Mouse (Mus musculus): Measurements from ENCODE around the gene Cnot10. TPM values are rescaled to one million over a fixed set of nuclear protein-coding genes. Genes with fewer than 3 reads are reported as not detected.

The Cnot10 gene
- polyA plus RNA-seq, 1 experiment from 2014 or later, result 68.7 TPM

DNA sequence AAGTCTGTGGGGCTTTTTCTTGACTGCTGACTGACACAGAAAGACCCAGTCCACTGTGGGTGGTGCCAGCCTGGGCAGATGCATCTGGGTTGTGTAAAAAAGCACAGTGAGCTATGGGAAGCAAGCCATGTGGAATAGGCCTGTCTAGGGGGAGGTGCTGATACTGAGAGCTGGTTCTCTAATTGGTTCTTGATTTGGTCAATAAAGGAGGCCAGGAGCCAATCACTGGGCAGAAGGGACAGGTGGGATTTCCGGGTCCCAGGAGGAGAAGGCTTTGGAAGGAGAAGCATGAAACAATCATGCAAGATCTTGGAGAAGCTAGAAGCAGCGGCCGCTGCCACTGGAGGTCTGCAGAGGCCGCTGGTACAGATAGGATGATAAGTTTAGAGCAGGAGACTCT is 27.4 kb downstream of the Cnot10 start:
- no peak overlapping the region for H3K9ac ChIP-seq
- H3K27me3 ChIP-seq, result no peaks in the 10 kb centered on the region
- H3K27ac ChIP-seq, result no peak overlapping the region
- WGBS, result 86% methylated on average over 4 of the region's 4 CpGs
- H3K9me3 ChIP-seq (replicated peaks), result no peaks in the 10 kb centered on the region
- H3K4me3 ChIP-seq (replicated peaks), result no peak overlapping the region
- ATAC-seq (replicated peaks; ENCODE audit: low FRiP score), result no peak
- peaks cover 86% of the 10 kb centered on the region for H3K36me3 ChIP-seq
- H3K4me2 ChIP-seq, result no peak overlapping the region
- no peaks in the 10 kb centered on the region for H3K4me1 ChIP-seq

GRCm38 (mm10) chr9:114610266-114610665 is 29.7 kb downstream of the Cnot10 start:
- Histone ChIP-seq H3K9me3 (replicated peaks) (no peaks in the 10 kb centered on the region), H3K27ac (no peak overlapping the region), H3K4me2 (no peak overlapping the region), H3K9ac (no peak overlapping the region), H3K36me3 (peaks cover 91% of the 10 kb centered on the region), H3K4me3 (replicated peaks) (no peak overlapping the region), H3K4me1 (no peaks in the 10 kb centered on the region), H3K27me3 (no peaks in the 10 kb centered on the region)
- 90% methylated on average over 3 of the region's 3 CpGs for WGBS
- ATAC-seq (replicated peaks; ENCODE audit: low FRiP score), result no peak

- H3K36me3 ChIP-seq, result peaks cover 84% of the 10 kb centered on the region
- 73% methylated on average over 12 of the region's 12 CpGs for WGBS
Measured at GRCm38 (mm10) chr9:114603876-114604540, 36.0 kb downstream of the Cnot10 start.

DNA sequence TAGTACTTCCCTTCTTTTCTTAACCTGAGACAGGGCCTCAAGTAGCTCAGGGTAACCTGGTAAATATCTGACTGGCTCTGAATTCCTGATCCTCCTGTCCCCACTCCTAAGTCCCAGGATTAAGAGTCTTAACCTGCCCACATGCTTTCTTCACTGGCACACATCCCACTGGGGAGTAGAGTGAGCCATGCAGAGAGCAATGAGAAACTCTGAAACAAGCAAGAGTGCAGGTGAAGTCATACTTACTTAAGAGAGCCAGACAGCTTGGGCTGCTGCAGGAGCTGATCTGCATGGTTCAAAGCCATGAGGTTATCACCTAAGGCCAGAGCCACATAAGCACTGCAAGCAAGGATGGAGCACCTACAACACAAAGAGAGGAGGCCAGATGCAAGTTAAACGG is 38.9 kb downstream of the Cnot10 start:
- H3K4me1 ChIP-seq, result no peaks in the 10 kb centered on the region
- no peak overlapping the region for H3K27ac ChIP-seq
- peaks cover 87% of the 10 kb centered on the region for H3K36me3 ChIP-seq

More at GRCm38 (mm10) chr9:114603876-114604540, 36.0 kb downstream of the Cnot10 start:
- H3K4me3 ChIP-seq (replicated peaks), result no peak overlapping the region
- H3K27me3 ChIP-seq, result no peaks in the 10 kb centered on the region
- H3K4me1 ChIP-seq, result no peaks in the 10 kb centered on the region
- H3K27ac ChIP-seq, result no peak overlapping the region
- ATAC-seq (replicated peaks; ENCODE audit: low FRiP score), result no peak
- no peak overlapping the region for H3K4me2 ChIP-seq
- H3K9ac ChIP-seq, result no peak overlapping the region
- H3K9me3 ChIP-seq (replicated peaks), result no peaks in the 10 kb centered on the region

GRCm38 (mm10) chr9:114585017-114585345 is 55.0 kb downstream of the Cnot10 start:
- Histone ChIP-seq H3K9me3 (replicated peaks) (no peaks in the 10 kb centered on the region), H3K4me1 (peaks cover 12% of the 10 kb centered on the region), H3K36me3 (peaks cover 45% of the 10 kb centered on the region), H3K27ac (peak overlapping the region; percentile 82; the same call in 1 of the 2 replicates), H3K9ac (no peak overlapping the region), H3K4me2 (peak overlapping the region; percentile 88), H3K4me3 (replicated peaks) (no peak overlapping the region), H3K27me3 (no peaks in the 10 kb centered on the region)
- no peak for ATAC-seq (replicated peaks; ENCODE audit: low FRiP score)
- WGBS, result 47% methylated on average over 5 of the region's 5 CpGs

More for the DNA sequence above, 38.9 kb downstream of the Cnot10 start:
- Histone ChIP-seq H3K9me3 (replicated peaks) (no peaks in the 10 kb centered on the region), H3K4me2 (no peak overlapping the region), H3K9ac (no peak overlapping the region), H3K27me3 (no peaks in the 10 kb centered on the region), H3K4me3 (replicated peaks) (no peak overlapping the region)
- 86% methylated on average over 1 of the region's 1 CpGs for WGBS
- ATAC-seq (replicated peaks; ENCODE audit: low FRiP score), result no peak

DNA sequence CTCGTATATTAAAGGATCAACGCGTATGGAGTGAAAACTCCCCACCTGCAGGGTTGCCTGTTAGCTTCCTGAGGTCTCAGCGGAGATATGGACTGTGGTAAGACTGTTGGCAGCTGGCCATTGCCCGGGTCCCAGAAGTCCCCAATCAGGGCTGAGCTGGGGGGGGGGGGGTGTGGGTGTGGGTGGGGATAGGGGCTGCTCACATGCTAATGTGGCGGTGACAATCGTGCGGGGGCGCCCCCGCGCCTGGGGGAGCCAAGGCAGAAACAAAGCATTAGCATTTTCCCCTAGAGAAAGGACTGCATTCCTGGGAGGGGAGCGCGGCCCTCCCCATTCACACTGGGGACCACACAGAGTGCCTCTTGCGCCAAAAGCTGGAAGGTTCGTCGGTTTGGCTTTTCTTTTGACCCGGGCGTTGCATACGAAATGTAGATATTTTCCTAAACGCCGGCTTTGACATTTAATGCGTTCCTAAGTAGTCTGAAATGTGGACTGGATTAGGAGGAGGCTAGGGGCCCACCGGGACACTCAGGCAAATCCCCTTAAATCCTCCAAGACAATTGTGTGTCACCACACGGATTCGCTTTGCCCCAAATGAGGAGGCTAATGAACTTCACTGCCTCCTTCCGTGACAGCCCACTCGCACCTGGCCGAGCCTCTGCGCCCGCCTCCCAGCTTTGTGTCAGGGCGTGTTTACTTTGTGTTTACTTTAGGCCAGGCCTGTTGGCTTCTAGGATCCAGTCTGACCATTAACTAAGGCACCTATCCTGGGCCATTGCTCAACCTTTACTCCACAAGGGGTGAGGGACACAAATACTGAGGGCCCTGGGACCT is 55.6 kb downstream of the Cnot10 start:
- Histone ChIP-seq H3K36me3 (peaks cover 39% of the 10 kb centered on the region), H3K27me3 (no peaks in the 10 kb centered on the region), H3K27ac (peak overlapping the region; percentile 82), H3K4me2 (peak overlapping the region; percentile 88), H3K4me1 (peaks cover 12% of the 10 kb centered on the region), H3K9ac (peak overlapping the region; percentile 52), H3K4me3 (replicated peaks) (peak overlapping the region; percentile 48), H3K9me3 (replicated peaks) (no peaks in the 10 kb centered on the region)
- WGBS, result 8% methylated on average over 31 of the region's 31 CpGs
- peak; percentile 57 for ATAC-seq (replicated peaks; ENCODE audit: low FRiP score)

DNA sequence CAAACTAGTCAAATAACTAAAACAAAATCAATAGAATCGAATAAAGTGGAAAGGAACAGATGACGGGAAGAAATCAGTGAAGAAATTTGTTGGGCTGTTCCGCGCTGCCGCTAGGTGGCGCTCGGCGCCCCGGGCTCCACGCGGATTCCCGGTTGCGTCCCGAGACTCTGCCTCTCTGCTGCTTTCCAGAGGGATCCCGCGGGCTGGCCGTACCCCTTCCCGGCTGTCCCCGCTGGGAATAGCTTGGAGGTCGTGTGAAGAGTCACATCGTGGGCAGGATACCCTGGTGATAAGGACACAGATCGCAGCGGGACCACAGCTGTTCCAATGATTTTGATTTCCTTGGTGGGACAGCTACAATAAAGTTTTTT is 56.2 kb downstream of the Cnot10 start:
- H3K27ac ChIP-seq, result peak overlapping the region; percentile 82
- peak overlapping the region; percentile 48 for H3K4me3 ChIP-seq (replicated peaks)
- peak; percentile 72 for ATAC-seq (replicated peaks; ENCODE audit: low FRiP score)
- peak overlapping the region; percentile 52 for H3K9ac ChIP-seq
- H3K27me3 ChIP-seq, result no peaks in the 10 kb centered on the region
- peaks cover 12% of the 10 kb centered on the region for H3K4me1 ChIP-seq
- peaks cover 33% of the 10 kb centered on the region for H3K36me3 ChIP-seq
- 2% methylated on average over 23 of the region's 23 CpGs for WGBS
- peak overlapping the region; percentile 88 for H3K4me2 ChIP-seq
- H3K9me3 ChIP-seq (replicated peaks), result no peaks in the 10 kb centered on the region

DNA sequence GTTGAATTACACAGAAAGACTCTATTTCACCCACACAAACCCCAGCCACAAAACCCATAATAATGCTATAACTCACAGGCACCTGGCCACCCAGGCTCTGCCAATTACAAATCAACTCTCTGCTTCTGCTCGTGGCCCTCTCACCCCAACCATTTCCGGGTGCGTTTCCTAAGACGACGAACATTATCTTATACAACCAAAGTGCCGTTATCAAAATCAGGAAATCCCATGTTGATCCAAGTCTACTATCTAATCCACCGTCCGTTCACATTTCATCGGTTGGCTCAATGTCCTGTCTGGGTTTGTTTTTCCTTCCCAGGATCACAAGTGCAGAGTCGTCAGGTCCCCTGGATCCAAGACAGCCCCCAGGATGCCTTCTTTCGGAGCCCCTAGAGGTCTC is 61.3 kb downstream of the Cnot10 start:
- Histone ChIP-seq H3K4me3 (replicated peaks) (no peak overlapping the region), H3K36me3 (no peaks in the 10 kb centered on the region), H3K4me2 (no peak overlapping the region), H3K27me3 (no peaks in the 10 kb centered on the region), H3K27ac (no peak overlapping the region), H3K4me1 (no peaks in the 10 kb centered on the region), H3K9me3 (replicated peaks) (no peaks in the 10 kb centered on the region), H3K9ac (no peak overlapping the region)
- 44% methylated on average over 11 of the region's 11 CpGs for WGBS
- ATAC-seq (replicated peaks; ENCODE audit: low FRiP score), result no peak

GRCm38 (mm10) chr9:114576001-114576400 is 64.0 kb downstream of the Cnot10 start:
- no peak for ATAC-seq (replicated peaks; ENCODE audit: low FRiP score)
- H3K4me3 ChIP-seq (replicated peaks), result no peak overlapping the region
- H3K36me3 ChIP-seq, result no peaks in the 10 kb centered on the region
- 85% methylated on average over 1 of the region's 1 CpGs for WGBS
- no peak overlapping the region for H3K27ac ChIP-seq
- no peak overlapping the region for H3K4me2 ChIP-seq
- H3K4me1 ChIP-seq, result no peaks in the 10 kb centered on the region
- no peaks in the 10 kb centered on the region for H3K27me3 ChIP-seq
- H3K9me3 ChIP-seq (replicated peaks), result no peaks in the 10 kb centered on the region
- H3K9ac ChIP-seq, result no peak overlapping the region

GRCm38 (mm10) chr9:114573528-114573927 is 66.5 kb downstream of the Cnot10 start:
- Histone ChIP-seq H3K9ac (no peak overlapping the region), H3K4me2 (no peak overlapping the region), H3K36me3 (no peaks in the 10 kb centered on the region), H3K27me3 (no peaks in the 10 kb centered on the region), H3K9me3 (replicated peaks) (no peaks in the 10 kb centered on the region), H3K27ac (no peak overlapping the region), H3K4me1 (no peaks in the 10 kb centered on the region), H3K4me3 (replicated peaks) (no peak overlapping the region)
- ATAC-seq (replicated peaks; ENCODE audit: low FRiP score), result no peak
- WGBS, result 62% methylated on average over 5 of the region's 5 CpGs

DNA sequence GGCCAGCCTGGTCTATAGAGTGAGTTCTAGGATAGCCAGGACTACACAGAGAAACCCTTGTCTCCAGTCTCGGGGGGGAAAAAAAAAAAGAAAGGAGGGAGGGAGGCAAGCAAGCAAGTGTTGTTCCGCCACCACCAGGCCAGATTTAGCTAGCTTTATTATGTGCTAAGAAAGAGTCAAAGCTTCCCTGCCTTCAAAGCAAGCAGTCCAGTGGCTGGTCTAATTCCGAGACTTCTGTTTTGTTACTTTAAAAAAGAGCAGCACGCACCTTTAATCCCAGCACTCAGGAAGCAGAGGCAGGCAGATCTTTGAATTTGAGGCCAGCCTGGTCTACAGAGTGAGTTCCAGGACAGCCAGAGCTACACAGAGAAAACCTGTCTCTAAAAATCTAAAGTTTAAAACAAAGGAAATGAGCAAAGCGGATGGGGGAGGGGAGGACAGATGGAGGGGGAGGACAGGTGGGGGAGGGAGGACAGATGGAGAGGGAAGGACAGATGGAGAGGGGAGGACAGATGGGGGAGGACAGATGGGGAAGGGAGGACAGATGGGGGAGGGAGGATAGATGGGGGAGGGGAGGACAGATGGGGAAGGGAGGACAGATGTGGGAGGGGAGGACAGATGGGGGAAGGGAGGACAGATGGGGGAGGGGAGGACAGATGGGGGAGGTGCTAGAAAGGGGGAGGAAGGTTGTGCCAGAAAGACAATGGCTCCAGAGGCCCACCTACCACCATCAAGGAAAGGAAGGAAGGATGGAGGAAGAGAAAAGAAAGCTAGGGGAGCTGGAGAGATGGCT is 71.1 kb downstream of the Cnot10 start:
- H3K9me3 ChIP-seq (replicated peaks), result no peaks in the 10 kb centered on the region
- WGBS, result 91% methylated on average over 5 of the region's 5 CpGs
- H3K4me2 ChIP-seq, result no peak overlapping the region
- no peak overlapping the region for H3K27ac ChIP-seq
- 0 out of 2 replicates have a peak, but pooled peaks cover 2% of the 10 kb centered on the region for H3K27me3 ChIP-seq
- peaks cover 14% of the 10 kb centered on the region for H3K4me1 ChIP-seq
- no peaks in the 10 kb centered on the region for H3K36me3 ChIP-seq
- H3K4me3 ChIP-seq (replicated peaks), result no peak overlapping the region
- no peak for ATAC-seq (replicated peaks; ENCODE audit: low FRiP score)
- no peak overlapping the region for H3K9ac ChIP-seq

- H3K27me3 ChIP-seq, result peaks cover 37% of the 10 kb centered on the region
- peak overlapping the region; percentile 97 for H3K4me2 ChIP-seq
- H3K9ac ChIP-seq, result peak overlapping the region; percentile 66; the same call in 1 of the 2 replicates
- H3K4me3 ChIP-seq (replicated peaks), result peak overlapping the region; percentile 72
- no peaks in the 10 kb centered on the region for H3K36me3 ChIP-seq
- WGBS, result 2% methylated on average over 10 of the region's 10 CpGs
- H3K4me1 ChIP-seq, result peaks cover 53% of the 10 kb centered on the region
- no peaks in the 10 kb centered on the region for H3K9me3 ChIP-seq (replicated peaks)
- H3K27ac ChIP-seq, result peak overlapping the region; percentile 87
- no peak for ATAC-seq (replicated peaks; ENCODE audit: low FRiP score)
Measured at GRCm38 (mm10) chr9:114564667-114565066, 75.3 kb downstream of the Cnot10 start.

Data from kidney, embryonic 15.5 days (tissue).